Mouse (Mus musculus): Measurements from ENCODE around the gene Ppfibp1. TPM values are rescaled to one million over a fixed set of nuclear protein-coding genes. Genes with fewer than 3 reads are reported as not detected.
A peak's percentile ranks its signal among the peaks of the same experiment; 100 is the strongest.

Gene Ppfibp1
- polyA plus RNA-seq, 1 experiment from 2014 or later: 16.0 TPM

- Histone ChIP-seq H3K9ac (no peak overlapping the region), H3K27me3 (ENCODE audit: control insufficient read depth, insufficient read depth, low read length) (no peaks in the 10 kb centered on the region), H3K4me1 (replicated peaks; ENCODE audit: control insufficient read depth, insufficient read depth, low read length) (no peaks in the 10 kb centered on the region), H3K4me2 (replicated peaks) (no peak overlapping the region), H3K27ac (no peak overlapping the region), H3K4me3 (replicated peaks; ENCODE audit: low read length) (no peak overlapping the region), H3K36me3 (replicated peaks; ENCODE audit: control insufficient read depth, insufficient read depth) (0 out of 2 replicates have a peak, but pooled peaks cover 2% of the 10 kb centered on the region), H3K9me3 (ENCODE audit: control insufficient read depth, low read length) (no peaks in the 10 kb centered on the region)
- no peak for DNase-seq (ENCODE audit: low spot score)
- no peak for ATAC-seq (ENCODE audit: low FRiP score)
Observed at GRCm38 (mm10) chr6:147023568-147023967, 135.3 kb downstream of the Ppfibp1 start.

GRCm38 (mm10) chr6:147024761-147025160, 136.5 kb downstream of the Ppfibp1 start:
- DNase-seq (ENCODE audit: low spot score): no peak
- Histone ChIP-seq H3K4me2 (replicated peaks) (no peak overlapping the region), H3K4me3 (replicated peaks; ENCODE audit: low read length) (no peak overlapping the region), H3K4me1 (replicated peaks; ENCODE audit: control insufficient read depth, insufficient read depth, low read length) (no peaks in the 10 kb centered on the region), H3K27me3 (ENCODE audit: control insufficient read depth, insufficient read depth, low read length) (no peaks in the 10 kb centered on the region), H3K9ac (no peak overlapping the region), H3K36me3 (replicated peaks; ENCODE audit: control insufficient read depth, insufficient read depth) (0 out of 2 replicates have a peak, but pooled peaks cover 2% of the 10 kb centered on the region), H3K27ac (no peak overlapping the region), H3K9me3 (ENCODE audit: control insufficient read depth, low read length) (no peaks in the 10 kb centered on the region)
- ATAC-seq (ENCODE audit: low FRiP score): no peak
- WGBS: 92% methylated on average over 3 of the region's 3 CpGs

DNA sequence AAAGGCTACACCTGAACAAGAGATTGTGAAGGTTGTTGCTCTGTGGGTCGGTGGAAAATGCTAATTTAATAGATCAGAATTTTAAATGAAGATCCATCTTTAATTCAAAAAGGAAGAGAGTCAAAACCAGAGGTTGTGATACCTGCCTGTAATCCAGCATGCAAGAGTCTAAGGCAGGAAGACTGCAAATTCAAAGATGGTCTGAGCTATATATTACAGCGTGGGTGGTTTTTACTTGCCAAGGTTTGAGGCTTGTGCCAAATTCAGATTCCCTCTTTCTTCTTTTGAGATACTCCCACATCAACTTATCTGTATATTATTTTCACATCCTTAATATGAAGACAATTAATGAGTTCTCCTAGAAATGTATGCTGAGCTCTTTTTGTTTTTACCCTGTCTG, 140.1 kb downstream of the Ppfibp1 start:
- H3K27ac ChIP-seq: no peak overlapping the region
- H3K4me1 ChIP-seq (replicated peaks; ENCODE audit: control insufficient read depth, insufficient read depth, low read length): no peaks in the 10 kb centered on the region
- H3K27me3 ChIP-seq (ENCODE audit: control insufficient read depth, insufficient read depth, low read length): no peaks in the 10 kb centered on the region
- no peaks in the 10 kb centered on the region for H3K9me3 ChIP-seq (ENCODE audit: control insufficient read depth, low read length)
- WGBS: 91% methylated on average over 2 of the region's 2 CpGs
- H3K4me2 ChIP-seq (replicated peaks): no peak overlapping the region
- ATAC-seq (ENCODE audit: low FRiP score) (no peak), DNase-seq (ENCODE audit: low spot score) (no peak)
- no peak overlapping the region for H3K9ac ChIP-seq
- 0 out of 2 replicates have a peak, but pooled peaks cover 2% of the 10 kb centered on the region for H3K36me3 ChIP-seq (replicated peaks; ENCODE audit: control insufficient read depth, insufficient read depth)
- no peak overlapping the region for H3K4me3 ChIP-seq (replicated peaks; ENCODE audit: low read length)

DNA sequence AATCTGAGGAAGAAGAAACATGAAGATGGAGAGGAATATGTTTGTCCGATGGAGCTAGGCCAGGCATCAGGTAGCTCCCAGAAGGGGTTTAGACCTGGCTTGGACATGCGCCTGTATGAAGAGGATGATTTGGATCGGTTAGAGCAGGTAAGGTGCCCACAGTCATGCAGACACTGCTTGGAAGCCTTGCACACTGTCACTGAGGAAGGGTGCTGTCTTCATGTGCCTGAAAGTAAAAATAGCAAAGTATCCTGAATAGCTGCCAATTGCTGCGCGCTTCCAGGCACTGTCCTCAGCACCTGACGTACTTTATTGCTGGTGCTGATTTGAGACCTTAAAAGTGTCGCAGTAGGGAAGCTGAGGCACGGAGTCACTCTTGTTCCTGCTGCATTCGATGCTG, 141.3 kb downstream of the Ppfibp1 start:
- no peak for DNase-seq (ENCODE audit: low spot score)
- H3K4me3 ChIP-seq (replicated peaks; ENCODE audit: low read length): no peak overlapping the region
- H3K27me3 ChIP-seq (ENCODE audit: control insufficient read depth, insufficient read depth, low read length): no peaks in the 10 kb centered on the region
- H3K27ac ChIP-seq: no peak overlapping the region
- no peak overlapping the region for H3K9ac ChIP-seq
- no peaks in the 10 kb centered on the region for H3K4me1 ChIP-seq (replicated peaks; ENCODE audit: control insufficient read depth, insufficient read depth, low read length)
- 96% methylated on average over 9 of the region's 9 CpGs for WGBS
- 0 out of 2 replicates have a peak, but pooled peaks cover 2% of the 10 kb centered on the region for H3K36me3 ChIP-seq (replicated peaks; ENCODE audit: control insufficient read depth, insufficient read depth)
- no peaks in the 10 kb centered on the region for H3K9me3 ChIP-seq (ENCODE audit: control insufficient read depth, low read length)
- no peak for ATAC-seq (ENCODE audit: low FRiP score)
- no peak overlapping the region for H3K4me2 ChIP-seq (replicated peaks)

DNA sequence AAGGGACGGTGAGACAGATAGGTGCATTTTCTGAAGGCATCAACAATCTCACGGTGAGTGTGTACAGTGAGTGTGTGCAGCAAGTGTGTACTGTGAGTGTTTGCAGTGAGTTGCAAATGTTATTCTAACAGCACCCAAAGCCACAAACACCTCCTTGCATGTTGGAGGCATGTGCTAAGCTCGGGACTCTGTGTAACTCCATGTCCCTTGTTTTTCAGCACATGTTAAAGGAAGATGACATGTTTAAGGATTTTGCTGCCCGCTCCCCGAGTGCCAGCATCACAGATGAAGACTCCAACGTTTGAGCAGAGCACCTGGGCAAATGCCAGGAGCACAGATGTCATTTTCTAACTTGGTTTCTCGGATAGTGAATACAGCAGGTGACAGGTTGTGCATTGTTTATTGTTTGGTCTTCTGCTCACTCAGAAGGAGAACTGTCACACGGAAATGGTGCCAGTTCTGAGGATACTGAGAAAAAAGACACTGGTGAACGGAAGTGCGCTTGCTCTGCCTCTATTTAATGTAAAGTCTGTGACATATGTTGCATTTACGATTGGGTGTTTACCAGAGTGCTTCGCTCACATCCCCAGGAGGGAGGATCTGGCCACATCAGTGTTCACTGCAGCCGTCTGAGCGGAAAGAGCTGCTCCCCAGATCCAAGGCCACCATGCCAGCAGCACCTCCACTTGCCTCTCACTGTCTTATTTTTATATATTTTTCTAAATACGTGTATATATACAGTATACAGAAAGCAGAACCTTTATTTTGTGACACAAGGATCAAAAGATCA, 142.0 kb downstream of the Ppfibp1 start:
- WGBS: 86% methylated on average over 15 of the region's 15 CpGs
- H3K9me3 ChIP-seq (ENCODE audit: control insufficient read depth, low read length): no peaks in the 10 kb centered on the region
- ATAC-seq (ENCODE audit: low FRiP score) (no peak), DNase-seq (ENCODE audit: low spot score) (no peak)
- no peaks in the 10 kb centered on the region for H3K4me1 ChIP-seq (replicated peaks; ENCODE audit: control insufficient read depth, insufficient read depth, low read length)
- H3K27ac ChIP-seq: no peak overlapping the region
- no peak overlapping the region for H3K4me2 ChIP-seq (replicated peaks)
- no peak overlapping the region for H3K4me3 ChIP-seq (replicated peaks; ENCODE audit: low read length)
- 0 out of 2 replicates have a peak, but pooled peaks cover 2% of the 10 kb centered on the region for H3K36me3 ChIP-seq (replicated peaks; ENCODE audit: control insufficient read depth, insufficient read depth)
- H3K27me3 ChIP-seq (ENCODE audit: control insufficient read depth, insufficient read depth, low read length): no peaks in the 10 kb centered on the region
- no peak overlapping the region for H3K9ac ChIP-seq

GRCm38 (mm10) chr6:147032303-147032925, 144.1 kb downstream of the Ppfibp1 start, which contains the start of gene Rep15:
Gene Rep15 (plus strand): TSS chr6:147032584.
- Histone ChIP-seq H3K27ac (no peak within 1 kb of the TSS), H3K4me1 (replicated peaks; ENCODE audit: control insufficient read depth, insufficient read depth, low read length) (no peaks in the 10 kb centered on the region), H3K4me2 (replicated peaks) (no peak within 1 kb of the TSS), H3K9me3 (ENCODE audit: control insufficient read depth, low read length) (no peaks in the 10 kb centered on the region), H3K4me3 (replicated peaks; ENCODE audit: low read length) (no peak within 1 kb of the TSS), H3K27me3 (ENCODE audit: control insufficient read depth, insufficient read depth, low read length) (no peaks in the 10 kb centered on the region), H3K36me3 (replicated peaks; ENCODE audit: control insufficient read depth, insufficient read depth) (no peaks in the 10 kb centered on the region), H3K9ac (no peak within 1 kb of the TSS)
- WGBS: 31% methylated on average over 13 of the region's 13 CpGs
- no peak for ATAC-seq (ENCODE audit: low FRiP score)
- no peak for DNase-seq (ENCODE audit: low spot score)

GRCm38 (mm10) chr6:147042291-147043290, 154.3 kb downstream of the Ppfibp1 start, which contains the start of gene Mrps35:
Gene Mrps35 (plus strand): TSS chr6:147042764.
- Histone ChIP-seq H3K4me1 (replicated peaks; ENCODE audit: control insufficient read depth, insufficient read depth, low read length) (peaks cover 10% of the 10 kb centered on the region), H3K36me3 (replicated peaks; ENCODE audit: control insufficient read depth, insufficient read depth) (peaks cover 18% of the 10 kb centered on the region), H3K27ac (peak within 1 kb of the TSS; percentile 87), H3K9me3 (ENCODE audit: control insufficient read depth, low read length) (no peaks in the 10 kb centered on the region), H3K9ac (peak within 1 kb of the TSS; percentile 84), H3K27me3 (ENCODE audit: control insufficient read depth, insufficient read depth, low read length) (no peaks in the 10 kb centered on the region), H3K4me2 (replicated peaks) (peak within 1 kb of the TSS; percentile 58), H3K4me3 (replicated peaks; ENCODE audit: low read length) (peak within 1 kb of the TSS; percentile 68)
- peak; percentile 100 for ATAC-seq (ENCODE audit: low FRiP score)
- 3% methylated on average over 66 of the region's 66 CpGs for WGBS
- DNase-seq (ENCODE audit: low spot score): peak; percentile 90

DNA sequence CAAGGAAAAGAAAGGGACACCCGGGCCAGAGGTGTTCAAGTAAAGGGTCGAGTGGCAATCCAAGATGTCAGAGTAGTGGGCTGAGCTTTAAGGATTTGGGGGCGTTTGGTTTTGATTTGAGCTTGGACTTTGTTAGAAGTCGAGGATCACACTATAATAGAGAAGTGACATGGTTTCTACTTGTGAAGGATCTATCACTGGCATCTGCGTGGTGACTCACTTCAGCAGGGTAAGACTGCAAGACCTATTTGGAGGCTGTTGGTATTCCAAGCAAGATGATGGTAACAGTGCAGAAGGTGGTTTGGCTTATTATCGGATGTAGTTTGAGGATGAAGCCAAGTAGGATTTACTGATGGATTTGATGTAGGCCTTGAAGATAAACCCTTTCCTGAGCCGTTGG, 155.3 kb downstream of the Ppfibp1 start:
- peak overlapping the region; percentile 84 for H3K9ac ChIP-seq
- 60% methylated on average over 7 of the region's 7 CpGs for WGBS
- no peak for DNase-seq (ENCODE audit: low spot score)

More for the DNA sequence above, 155.3 kb downstream of the Ppfibp1 start:
- H3K4me1 ChIP-seq (replicated peaks; ENCODE audit: control insufficient read depth, insufficient read depth, low read length): peaks cover 10% of the 10 kb centered on the region
- no peak for ATAC-seq (ENCODE audit: low FRiP score)
- H3K9me3 ChIP-seq (ENCODE audit: control insufficient read depth, low read length): no peaks in the 10 kb centered on the region
- peak overlapping the region; percentile 68 for H3K4me3 ChIP-seq (replicated peaks; ENCODE audit: low read length)
- no peaks in the 10 kb centered on the region for H3K27me3 ChIP-seq (ENCODE audit: control insufficient read depth, insufficient read depth, low read length)
- H3K4me2 ChIP-seq (replicated peaks): peak overlapping the region; percentile 58
- H3K27ac ChIP-seq: no peak overlapping the region
- H3K36me3 ChIP-seq (replicated peaks; ENCODE audit: control insufficient read depth, insufficient read depth): peaks cover 29% of the 10 kb centered on the region
